Mouse (Mus musculus) kidney, adult 2 months (tissue): ENCODE measurements at regions not wholly inside any gene's neighbourhood (a gene's known extent, or its start where the extent isn't known, plus 50 kb on each side); places are given as distances from the start of the nearest gene placed in this dataset.

Experiments used
- CTCF ChIP-seq: fragments of 200-500 bp; conservative IDR thresholded peaks from 2 replicates; pipeline ENCODE4 v1.5.1; 2011; ENCODE audit warnings: low read depth, mild to moderate bottlenecking, control low read depth, low read length, moderate library complexity, mixed read lengths; ENCODE audit not compliant: insufficient read depth, insufficient read length
- POLR2A ChIP-seq: fragments of 200-500 bp; IDR thresholded peaks from one replicate; pipeline ENCODE4 v1.6.1; 2011; ENCODE audit warnings: low read depth, low read length, control low read depth

GRCm38 (mm10) chr7:78071131-78071530 is 666.7 kb downstream of the Ntrk3 start:
- no peak for TF ChIP-seq CTCF
- no peak for TF ChIP-seq POLR2A
